Mouse (Mus musculus): ENCODE data around the gene Pex10. TPM values are rescaled to one million over a fixed set of nuclear protein-coding genes. Genes with fewer than 3 reads are reported as not detected.

Pex10 gene
- 10.9 TPM for total RNA-seq (2023)

GRCm38 (mm10) chr4:155066834-155067522 lies at the start of gene Pex10:
Pex10 (plus strand) TSS chr4:155067016.

GRCm38 (mm10) chr4:155056724-155057123 lies 10.1 kb upstream of the Pex10 start, which contains the start of gene Plch2:
Plch2 (minus strand) TSS chr4:155056784.

GRCm38 (mm10) chr4:155086108-155087024 lies 19.6 kb downstream of the Pex10 start, which contains the start of the genes Rer1 and Morn1:
Rer1 (minus strand) TSS chr4:155086382.
Morn1 (plus strand) TSS chr4:155086577.

Other genes with a start within 250 kb of the Pex10 start
- not detected for gene Ttc34, start 229.6 kb upstream of the Pex10 start, total RNA-seq (2023)
- not detected for gene Mmel1, start 197.4 kb upstream of the Pex10 start, total RNA-seq (2023)
- 1.6 TPM for gene Fam213b, start 167.9 kb upstream of the Pex10 start, total RNA-seq (2023)
- gene Tnfrsf14, start 138.5 kb upstream of the Pex10 start, total RNA-seq (2023): 150 TPM
- 1.1 TPM for gene Hes5, start 106.1 kb upstream of the Pex10 start, total RNA-seq (2023)
- 121 TPM for gene Pank4, start 102.9 kb upstream of the Pex10 start, total RNA-seq (2023)
- not detected for gene Plch2, start 10.2 kb upstream of the Pex10 start, total RNA-seq (2023)
- gene Rer1, start 19.4 kb downstream of the Pex10 start, total RNA-seq (2023): 56.6 TPM
- 1.5 TPM for gene Morn1, start 19.6 kb downstream of the Pex10 start, total RNA-seq (2023)
- gene Ski, start 155.6 kb downstream of the Pex10 start, total RNA-seq (2023): 157 TPM
- gene Faap20, start 182.8 kb downstream of the Pex10 start, total RNA-seq (2023): 55.4 TPM